Mouse (Mus musculus): ENCODE measurements at regions not wholly inside any gene's neighbourhood (a gene's known extent, or its start where the extent isn't known, plus 50 kb on each side); places are given as distances from the start of the nearest gene placed in this dataset.

DNA sequence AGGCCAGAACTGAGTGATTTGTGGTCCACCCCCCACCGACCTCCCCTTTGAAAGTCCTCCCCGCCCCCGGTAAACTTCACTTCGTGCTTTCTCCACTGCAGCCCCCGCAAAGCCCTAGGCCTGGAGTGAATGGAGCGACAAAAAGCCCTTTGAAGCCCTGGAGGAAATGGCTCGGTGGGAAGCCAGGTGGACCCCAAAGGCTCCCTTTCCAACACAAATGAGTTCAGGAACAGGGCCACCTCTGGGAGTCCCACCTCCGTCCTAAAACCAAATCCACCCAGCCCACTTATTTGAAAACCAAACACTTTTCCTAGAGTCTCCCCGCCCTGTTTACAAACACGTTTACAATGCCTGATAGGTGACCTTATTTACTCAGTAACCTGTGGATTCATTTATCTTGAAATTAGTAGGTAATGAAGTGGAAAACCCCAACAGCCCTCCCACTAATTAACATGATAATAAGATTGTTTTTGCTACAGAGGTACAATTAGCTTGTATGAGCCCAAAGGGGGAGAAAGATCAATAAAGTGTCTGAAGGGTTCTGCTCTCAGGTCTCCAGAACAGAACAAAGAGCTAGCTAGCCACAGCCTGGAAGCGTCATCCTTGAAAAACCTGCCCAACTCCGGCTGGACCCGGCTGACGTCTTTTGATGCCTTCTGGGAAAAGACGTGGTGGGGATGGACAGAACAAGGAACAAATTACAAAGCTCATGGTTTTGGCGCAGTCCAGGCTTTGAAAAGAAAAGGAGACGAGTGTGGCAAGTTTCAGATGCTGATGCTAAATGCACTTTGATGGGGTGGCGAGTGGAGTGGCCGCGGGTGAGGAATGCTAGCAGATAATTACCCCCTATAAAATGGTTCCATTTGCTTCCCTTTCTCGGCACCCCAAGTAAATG is 422.6 kb upstream of the Nr2f2 start:
- no peak for TF ChIP-seq POLR2A (IDR thresholded peaks at IDR 0.05; ENCODE audit: low read depth, low read length)
- TF ChIP-seq CTCF (conservative IDR thresholded peaks at IDR 0.05; ENCODE audit: insufficient read depth, insufficient read length, low read depth, low read length), result no peak

Data from kidney, adult 2 months (tissue).